ENCODE assay signal across 8 mouse cellular contexts in genomic region chr6:148830355-148830747, GRCm38 (mm10). TPM values are rescaled to one million over a fixed set of nuclear protein-coding genes. Genes with fewer than 3 reads are reported as not detected.
DNase-seq lines count a peak whose midpoint lies in the region; ATAC-seq and TF ChIP-seq lines count a peak whose summit lies in the region.

No protein-coding gene starts in this region.

- peaks cover 5% of the 10 kb centered on the region; the same call in 1 of the 2 replicates for H3K4me1 ChIP-seq in kidney, adult 2 months (ENCODE audit: control insufficient read depth, insufficient read depth, low read length)
- H3K4me1 ChIP-seq in hindbrain, embryonic 13.5 days (replicated peaks) = peaks cover 27% of the 10 kb centered on the region
- peaks cover 12% of the 10 kb centered on the region; the same call in 1 of the 2 replicates for H3K4me1 ChIP-seq in midbrain, embryonic 14.5 days (ENCODE audit: control insufficient read depth, insufficient read depth, low read length)

- WGBS in kidney, adult 2 months = 2% methylated on average over 3 of the region's 3 CpGs
- 3% methylated on average over 3 of the region's 3 CpGs for WGBS in hindbrain, embryonic 13.5 days
- WGBS in midbrain, embryonic 14.5 days = 2% methylated on average over 3 of the region's 3 CpGs

- H3K36me3 ChIP-seq in kidney, adult 2 months (ENCODE audit: control insufficient read depth, insufficient read depth, low read length) = no peaks in the 10 kb centered on the region
- no peaks in the 10 kb centered on the region for H3K36me3 ChIP-seq in hindbrain, embryonic 13.5 days
- no peaks in the 10 kb centered on the region for H3K36me3 ChIP-seq in midbrain, embryonic 14.5 days (ENCODE audit: control insufficient read depth, insufficient read depth, low read length)

- no peak for TF ChIP-seq CTCF in kidney, adult 2 months (conservative IDR thresholded peaks at IDR 0.05; ENCODE audit: insufficient read depth, insufficient read length, low read depth, low read length)

- H3K4me3 ChIP-seq in kidney, adult 2 months (ENCODE audit: insufficient read depth, low read depth, low read length) = peak overlapping the region; percentile 83
- peak overlapping the region; percentile 75 for H3K4me3 ChIP-seq in hindbrain, embryonic 13.5 days
- H3K4me3 ChIP-seq in midbrain, embryonic 14.5 days (replicated peaks; ENCODE audit: low read depth, low read length) = peak overlapping the region; percentile 79

- peak overlapping the region; percentile 90 for H3K4me2 ChIP-seq in hindbrain, embryonic 13.5 days
- peak overlapping the region; percentile 89 for H3K4me2 ChIP-seq in midbrain, embryonic 14.5 days (ENCODE audit: low read length)

- H3K9me3 ChIP-seq in hindbrain, embryonic 13.5 days = no peaks in the 10 kb centered on the region
- H3K9me3 ChIP-seq in midbrain, embryonic 14.5 days (ENCODE audit: control insufficient read depth, low read length) = no peaks in the 10 kb centered on the region

- no peak for TF ChIP-seq POLR2A in kidney, adult 2 months (IDR thresholded peaks at IDR 0.05; ENCODE audit: low read depth, low read length)

- H3K27ac ChIP-seq in kidney, adult 2 months (ENCODE audit: insufficient read depth, low read depth, low read length) = no peak overlapping the region
- no peak overlapping the region for H3K27ac ChIP-seq in hindbrain, embryonic 13.5 days
- H3K27ac ChIP-seq in midbrain, embryonic 14.5 days (replicated peaks; ENCODE audit: low read depth, low read length) = no peak overlapping the region

- DNase-seq in kidney, adult 2 months = no peak
- no peak for DNase-seq in kidney, adult 18-20 months
- peak; percentile 7 for DNase-seq in Muller cell, postnatal 12 days (ENCODE audit: inconsistent ontology term)
- DNase-seq in midbrain, embryonic 14.5 days = no peak
- DNase-seq in cerebellum, adult 9-11 months = no peak
- DNase-seq in adipocyte (ENCODE audit: low spot score) = no peak
- DNase-seq in cerebellum, adult 11-12 months = no peak

- no peak for ATAC-seq in hindbrain, embryonic 13.5 days (ENCODE audit: low FRiP score)
- no peak for ATAC-seq in midbrain, embryonic 14.5 days (ENCODE audit: low FRiP score, low TSS enrichment)

- no peaks in the 10 kb centered on the region for H3K27me3 ChIP-seq in kidney, adult 2 months (replicated peaks; ENCODE audit: control insufficient read depth, insufficient read depth, low read length)
- H3K27me3 ChIP-seq in hindbrain, embryonic 13.5 days = no peaks in the 10 kb centered on the region
- H3K27me3 ChIP-seq in midbrain, embryonic 14.5 days (ENCODE audit: control insufficient read depth, insufficient read depth, low read length) = no peaks in the 10 kb centered on the region

- H3K9ac ChIP-seq in hindbrain, embryonic 13.5 days = peak overlapping the region; percentile 75
- H3K9ac ChIP-seq in midbrain, embryonic 14.5 days (replicated peaks; ENCODE audit: low read length) = peak overlapping the region; percentile 67

RNA-seq across cellular contexts. Expression of gene Ipo8, which starts 0.9 kb away (rescaled TPM):
- 15.3 and 16.6 TPM in 2 replicates for polyA plus RNA-seq in kidney, adult 2 months (2012; rRNA removed)
- polyA plus RNA-seq in hindbrain, embryonic 13.5 days (2015; fragmentation: Nextera tagmentation; extraction: Ambion mirVana) = 17.8 and 19.7 TPM in 2 replicates
- polyA plus RNA-seq in midbrain, embryonic 14.5 days (2014; fragmentation: Nextera tagmentation; extraction: Ambion mirVana) = 15.9 and 18.9 TPM in 2 replicates
